Mouse (Mus musculus) hindbrain, postnatal 0 days (tissue): ENCODE measurements around the gene BC024978. TPM values are rescaled to one million over a fixed set of nuclear protein-coding genes. Genes with fewer than 3 reads are reported as not detected.

ENCODE experiments used
- ATAC-seq: fragments of 200-750 bp; cut with Nextera tagmentation; 2 replicates; pipeline ENCODE4 v1.8.0; 2017; ENCODE audit warnings: mild to moderate bottlenecking, moderate TSS enrichment, moderate library complexity
- DNase-seq: peaks from one replicate; pipeline ENCODE4 v3.0.0-alpha.2; 2015; ENCODE audit warnings: low spot score
- H3K27ac ChIP-seq: fragments of 300-500 bp; sonication (generic); 2 replicates; pipeline ENCODE4 v1.5.1; 2014; ENCODE audit warnings: mild to moderate bottlenecking
- H3K27me3 ChIP-seq: fragments of 300-500 bp; sonication (generic); 2 replicates; pipeline ENCODE4 v1.6.1; 2014; ENCODE audit warnings: low read length, mixed read lengths; ENCODE audit not compliant: insufficient read depth
- H3K36me3 ChIP-seq: fragments of 300-500 bp; sonication (generic); 2 replicates; pipeline ENCODE4 v1.6.1; 2014; ENCODE audit warnings: low read length, mixed read lengths; ENCODE audit not compliant: insufficient read depth
- H3K4me1 ChIP-seq: fragments of 300-500 bp; sonication (generic); 2 replicates; pipeline ENCODE4 v1.6.1; 2014; ENCODE audit warnings: antibody characterized with exemption, low read length, mixed read lengths; ENCODE audit not compliant: insufficient read depth
- H3K4me2 ChIP-seq: fragments of 300-500 bp; sonication (generic); 2 replicates; pipeline ENCODE4 v1.6.1; 2014; ENCODE audit warnings: low read depth, mild to moderate bottlenecking, low read length, moderate library complexity, mixed read lengths
- H3K4me3 ChIP-seq: fragments of 300-500 bp; sonication (generic); 2 replicates; pipeline ENCODE4 v1.5.1; 2014; ENCODE audit warnings: low read length
- H3K9ac ChIP-seq: fragments of 300-500 bp; sonication (generic); replicated peaks from 2 replicates; pipeline ENCODE4 v1.6.1; 2014; ENCODE audit warnings: mild to moderate bottlenecking, low read length, moderate library complexity, mixed read lengths
- H3K9me3 ChIP-seq: fragments of 300-500 bp; sonication (generic); 2 replicates; pipeline ENCODE4 v1.6.1; 2016; ENCODE audit warnings: low read length, mixed read lengths
- CTCF ChIP-seq: IDR thresholded peaks from 2 replicates; pipeline ENCODE4 v1.5.1; 2016; ENCODE audit warnings: antibody characterized with exemption, control low read depth, low read depth
- WGBS: fragments of 180-500 bp; shearing (Covaris S2); extraction: QIAGEN DNeasy Blood & Tissue Kit; methylation state at CpG from one replicate; pipeline ENCODE4 v1.1.7; 2014; 5-methylcytosine and 5-hydroxymethylcytosine counted together
- polyA plus RNA-seq: library from polyadenylated mRNA; unstranded; fragments of >200 nt; fragmentation: Nextera tagmentation; extraction: Ambion mirVana; gene quantifications from 2 replicates; pipeline ENCODE4 v1.2.1, GENCODE M21; 2015
- total RNA-seq: library from RNA; depleted of rRNA; stranded (reverse); fragments of >200 nt; gene quantifications from 2 replicates; pipeline ENCODE4 v1.2.3, GENCODE M21; 2014

The BC024978 gene
- total and polyA plus RNA-seq, 2 experiments from 2014 or later = 2.1 to 5.5 TPM

GRCm38 (mm10) chr7:27174496-27174895 lies 21.1 kb upstream of the BC024978 start:
- no peak overlapping the region for H3K27ac ChIP-seq
- no peaks in the 10 kb centered on the region for H3K9me3 ChIP-seq
- no peak for TF ChIP-seq CTCF
- no peak overlapping the region for H3K4me2 ChIP-seq
- peaks cover 7% of the 10 kb centered on the region for H3K4me1 ChIP-seq
- peaks cover 25% of the 10 kb centered on the region for H3K36me3 ChIP-seq
- H3K9ac ChIP-seq = no peak overlapping the region
- no peak overlapping the region for H3K4me3 ChIP-seq
- WGBS = 98% methylated on average over 15 of the region's 15 CpGs
- DNase-seq (no peak), ATAC-seq (no peak)
- no peaks in the 10 kb centered on the region for H3K27me3 ChIP-seq

GRCm38 (mm10) chr7:27174896-27175295 lies 20.7 kb upstream of the BC024978 start:
- WGBS = 92% methylated on average over 7 of the region's 7 CpGs
- ATAC-seq = no peak
- TF ChIP-seq CTCF = no peak

GRCm38 (mm10) chr7:27177942-27178323 lies 17.6 kb upstream of the BC024978 start:
- Histone ChIP-seq H3K4me1 (peaks cover 7% of the 10 kb centered on the region), H3K27ac (peak overlapping the region; percentile 93), H3K9ac (peak overlapping the region; percentile 60), H3K27me3 (no peaks in the 10 kb centered on the region), H3K36me3 (peaks cover 13% of the 10 kb centered on the region), H3K4me3 (peak overlapping the region; percentile 66), H3K4me2 (peak overlapping the region; percentile 62), H3K9me3 (no peaks in the 10 kb centered on the region)
- no peak for DNase-seq
- peak; percentile 2 for ATAC-seq
- TF ChIP-seq CTCF = no peak
- WGBS = 20% methylated on average over 4 of the region's 4 CpGs

More at GRCm38 (mm10) chr7:27174896-27175295, 20.7 kb upstream of the BC024978 start:
- no peak overlapping the region for H3K9ac ChIP-seq
- no peaks in the 10 kb centered on the region for H3K27me3 ChIP-seq
- H3K9me3 ChIP-seq = no peaks in the 10 kb centered on the region
- peaks cover 7% of the 10 kb centered on the region for H3K4me1 ChIP-seq
- H3K4me2 ChIP-seq = no peak overlapping the region
- H3K27ac ChIP-seq = no peak overlapping the region
- no peak for DNase-seq
- H3K4me3 ChIP-seq = no peak overlapping the region
- peaks cover 25% of the 10 kb centered on the region for H3K36me3 ChIP-seq

- peak within 1 kb of the TSS; percentile 66 for H3K4me3 ChIP-seq
- under 1% methylated on average over 52 of the region's 53 CpGs for WGBS
- DNase-seq = peak; percentile 99
- peak within 1 kb of the TSS; percentile 93 for H3K27ac ChIP-seq
- peaks cover 8% of the 10 kb centered on the region for H3K36me3 ChIP-seq
- peak within 1 kb of the TSS; percentile 62 for H3K4me2 ChIP-seq
- H3K9me3 ChIP-seq = no peaks in the 10 kb centered on the region
- peak; percentile 83 for TF ChIP-seq CTCF
- peaks cover 7% of the 10 kb centered on the region for H3K4me1 ChIP-seq
- ATAC-seq = peak; percentile 98
- H3K27me3 ChIP-seq = no peaks in the 10 kb centered on the region
- H3K9ac ChIP-seq = peak within 1 kb of the TSS; percentile 60
Observed at GRCm38 (mm10) chr7:27178324-27179216, 17.0 kb upstream of the BC024978 start, which contains the start of gene Rab4b. TSS of gene Rab4b (minus strand) at chr7:27178896.

GRCm38 (mm10) chr7:27179217-27179918 lies 16.2 kb upstream of the BC024978 start:
- no peak for TF ChIP-seq CTCF
- no peaks in the 10 kb centered on the region for H3K27me3 ChIP-seq
- H3K4me3 ChIP-seq = peak overlapping the region; percentile 66
- 0 out of 2 replicates have a peak overlapping the region, but pooled peaks have one; percentile 33 for H3K9ac ChIP-seq
- 49% methylated on average over 16 of the region's 16 CpGs for WGBS
- H3K36me3 ChIP-seq = peaks cover 2% of the 10 kb centered on the region; the same call in 1 of the 2 replicates
- no peak for DNase-seq
- peak overlapping the region; percentile 62 for H3K4me2 ChIP-seq
- H3K4me1 ChIP-seq = peaks cover 7% of the 10 kb centered on the region
- H3K27ac ChIP-seq = peak overlapping the region; percentile 93
- H3K9me3 ChIP-seq = no peaks in the 10 kb centered on the region
- ATAC-seq = no peak

GRCm38 (mm10) chr7:27180036-27180435 lies 15.5 kb upstream of the BC024978 start:
- no peak for TF ChIP-seq CTCF
- Histone ChIP-seq H3K9me3 (no peaks in the 10 kb centered on the region), H3K4me2 (peak overlapping the region; percentile 62), H3K9ac (no peak overlapping the region), H3K4me3 (no peak overlapping the region), H3K27ac (peak overlapping the region; percentile 93; the same call in 1 of the 2 replicates), H3K4me1 (peaks cover 7% of the 10 kb centered on the region), H3K27me3 (no peaks in the 10 kb centered on the region), H3K36me3 (peaks cover 3% of the 10 kb centered on the region; the same call in 1 of the 2 replicates)
- 22% methylated on average over 5 of the region's 5 CpGs for WGBS
- ATAC-seq (no peak), DNase-seq (peak; percentile 73)
